Mouse (Mus musculus): ENCODE measurements at regions not wholly inside any gene's neighbourhood (a gene's known extent, or its start where the extent isn't known, plus 50 kb on each side); places are given as distances from the start of the nearest gene placed in this dataset.
A peak's percentile ranks its signal among the peaks of the same experiment; 100 is the strongest.

GRCm38 (mm10) chr3:111817288-111817687, 1441.3 kb downstream of the Amy2a5 start:
- peak; percentile 21 for DNase-seq (ENCODE audit: low read depth)

- no peak for DNase-seq (ENCODE audit: low read depth)
Measured at GRCm38 (mm10) chr3:111815798-111816197, 1442.8 kb downstream of the Amy2a5 start.

- no peak for DNase-seq (ENCODE audit: low read depth)
Measured at GRCm38 (mm10) chr3:111787847-111788246, 1470.8 kb downstream of the Amy2a5 start.
